Mouse (Mus musculus): ENCODE results near the gene Nek6. TPM values are rescaled to one million over a fixed set of nuclear protein-coding genes. Genes with fewer than 3 reads are reported as not detected.

Nek6 gene
- polyA plus RNA-seq, 1 experiment from 2014 or later, result 55.0 TPM

DNA sequence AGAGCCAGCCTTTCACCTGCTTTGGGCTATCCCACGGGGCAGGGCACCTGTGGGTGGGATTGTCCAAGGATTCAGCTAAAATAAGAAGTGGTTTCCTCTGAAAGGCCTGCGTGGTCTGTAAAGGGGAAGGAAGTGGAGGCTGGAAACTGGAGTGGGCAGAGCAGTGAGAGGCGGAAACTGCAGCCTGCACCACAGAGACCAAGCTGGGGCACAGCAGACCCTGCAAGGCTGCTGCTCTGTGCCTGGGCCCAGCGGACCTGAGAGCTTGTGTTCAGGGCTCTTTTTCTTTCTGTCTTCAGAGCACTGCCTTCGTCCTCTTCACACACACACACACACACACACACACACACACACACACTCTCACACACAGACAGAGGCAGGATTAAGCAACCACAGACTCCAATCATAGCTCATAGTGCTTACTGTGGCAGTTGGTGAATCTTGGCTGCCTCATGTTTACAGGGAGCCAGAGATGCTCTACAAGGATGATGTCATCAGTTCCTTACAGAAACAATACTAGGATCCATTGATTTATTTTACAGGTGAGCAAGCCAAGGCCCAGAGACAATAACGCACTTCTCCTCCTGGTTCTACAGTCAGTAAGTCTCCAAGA is 30.2 kb upstream of the Nek6 start:
- DNase-seq (ENCODE audit: low spot score) (no peak), ATAC-seq (ENCODE audit: low FRiP score) (no peak)
- WGBS, result 84% methylated on average over 6 of the region's 6 CpGs

GRCm38 (mm10) chr2:38482122-38482521 is 29.3 kb upstream of the Nek6 start:
- ATAC-seq (ENCODE audit: low FRiP score) (no peak), DNase-seq (ENCODE audit: low spot score) (no peak)
- Histone ChIP-seq H3K27me3 (ENCODE audit: control insufficient read depth, insufficient read depth, low read length) (no peaks in the 10 kb centered on the region), H3K9ac (no peak overlapping the region), H3K27ac (no peak overlapping the region), H3K4me3 (replicated peaks; ENCODE audit: low read length) (no peak overlapping the region), H3K9me3 (ENCODE audit: control insufficient read depth, low read length) (no peaks in the 10 kb centered on the region), H3K36me3 (replicated peaks; ENCODE audit: control insufficient read depth, insufficient read depth) (no peaks in the 10 kb centered on the region), H3K4me1 (replicated peaks; ENCODE audit: control insufficient read depth, insufficient read depth, low read length) (peaks cover 5% of the 10 kb centered on the region; the same call in 1 of the 2 replicates), H3K4me2 (replicated peaks) (no peak overlapping the region)
- 91% methylated on average over 3 of the region's 3 CpGs for WGBS

More for the DNA sequence above, 30.2 kb upstream of the Nek6 start:
- Histone ChIP-seq H3K4me1 (replicated peaks; ENCODE audit: control insufficient read depth, insufficient read depth, low read length) (peaks cover 9% of the 10 kb centered on the region; the same call in 1 of the 2 replicates), H3K9me3 (ENCODE audit: control insufficient read depth, low read length) (no peaks in the 10 kb centered on the region), H3K9ac (no peak overlapping the region), H3K4me3 (replicated peaks; ENCODE audit: low read length) (no peak overlapping the region), H3K27me3 (ENCODE audit: control insufficient read depth, insufficient read depth, low read length) (no peaks in the 10 kb centered on the region), H3K27ac (no peak overlapping the region), H3K4me2 (replicated peaks) (no peak overlapping the region), H3K36me3 (replicated peaks; ENCODE audit: control insufficient read depth, insufficient read depth) (no peaks in the 10 kb centered on the region)

DNA sequence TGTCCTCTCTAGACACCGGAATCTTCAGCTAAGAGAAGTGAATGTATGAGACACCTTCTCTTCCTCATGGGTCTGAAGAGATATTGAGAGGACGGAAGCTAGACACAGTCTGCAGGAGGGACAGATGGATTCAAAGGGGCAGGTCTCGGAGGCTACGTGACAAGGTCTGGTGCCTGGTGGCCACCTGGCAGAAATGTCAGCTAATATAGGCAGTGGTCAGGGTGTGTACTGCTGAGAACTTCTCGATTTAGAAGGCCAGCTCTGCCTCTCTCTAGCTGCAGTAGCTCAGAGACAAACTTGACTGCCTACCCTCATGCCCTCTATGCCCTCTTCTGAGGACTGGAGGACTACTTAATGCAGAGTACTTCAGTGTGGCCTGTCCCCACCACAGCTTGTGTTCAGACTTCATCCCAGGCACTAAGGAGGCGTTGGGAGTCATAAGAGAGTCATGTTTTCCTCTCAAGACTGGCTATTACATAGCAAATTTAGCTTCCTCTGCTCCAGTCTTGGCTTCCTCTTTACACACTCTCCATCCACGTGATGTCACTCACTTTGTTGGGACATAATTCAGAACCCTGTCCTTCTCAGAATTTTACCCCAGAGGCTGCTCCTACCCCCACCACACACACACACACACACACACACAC is 28.3 kb upstream of the Nek6 start:
- Histone ChIP-seq H3K4me2 (replicated peaks) (no peak overlapping the region), H3K9ac (no peak overlapping the region), H3K27ac (no peak overlapping the region), H3K9me3 (ENCODE audit: control insufficient read depth, low read length) (no peaks in the 10 kb centered on the region), H3K36me3 (replicated peaks; ENCODE audit: control insufficient read depth, insufficient read depth) (no peaks in the 10 kb centered on the region), H3K4me1 (replicated peaks; ENCODE audit: control insufficient read depth, insufficient read depth, low read length) (no peaks in the 10 kb centered on the region), H3K4me3 (replicated peaks; ENCODE audit: low read length) (no peak overlapping the region), H3K27me3 (ENCODE audit: control insufficient read depth, insufficient read depth, low read length) (no peaks in the 10 kb centered on the region)
- DNase-seq (ENCODE audit: low spot score) (no peak), ATAC-seq (ENCODE audit: low FRiP score) (no peak)
- WGBS, result 93% methylated on average over 7 of the region's 7 CpGs

DNA sequence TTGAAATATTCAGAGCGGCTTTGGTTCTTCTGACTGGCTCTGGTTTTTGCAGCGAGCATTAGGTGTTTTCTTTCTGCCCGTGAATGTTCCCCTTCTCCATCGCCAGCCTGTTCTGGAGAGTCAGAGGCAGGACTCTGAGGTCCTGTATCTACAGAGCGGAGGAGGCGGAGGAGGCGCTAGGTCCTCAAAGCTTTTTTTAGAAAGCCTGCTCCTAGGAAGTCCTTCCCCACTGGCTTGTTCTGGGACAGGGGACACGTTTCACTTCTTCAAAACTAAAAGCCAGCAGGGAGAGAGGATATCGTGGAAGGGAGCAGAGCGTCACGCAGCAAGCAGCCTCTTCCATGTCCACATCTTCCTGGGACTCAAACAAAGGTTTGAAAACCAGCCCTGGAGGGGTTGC is 26.9 kb upstream of the Nek6 start:
- no peak overlapping the region for H3K27ac ChIP-seq
- no peak overlapping the region for H3K9ac ChIP-seq
- H3K4me3 ChIP-seq (replicated peaks; ENCODE audit: low read length), result no peak overlapping the region
- H3K27me3 ChIP-seq (ENCODE audit: control insufficient read depth, insufficient read depth, low read length), result no peaks in the 10 kb centered on the region
- H3K9me3 ChIP-seq (ENCODE audit: control insufficient read depth, low read length), result no peaks in the 10 kb centered on the region
- DNase-seq (ENCODE audit: low spot score), result no peak
- no peaks in the 10 kb centered on the region for H3K4me1 ChIP-seq (replicated peaks; ENCODE audit: control insufficient read depth, insufficient read depth, low read length)
- 79% methylated on average over 11 of the region's 11 CpGs for WGBS
- no peak for ATAC-seq (ENCODE audit: low FRiP score)
- no peak overlapping the region for H3K4me2 ChIP-seq (replicated peaks)
- H3K36me3 ChIP-seq (replicated peaks; ENCODE audit: control insufficient read depth, insufficient read depth), result no peaks in the 10 kb centered on the region

- H3K9me3 ChIP-seq (ENCODE audit: control insufficient read depth, low read length), result no peaks in the 10 kb centered on the region
- 93% methylated on average over 3 of the region's 3 CpGs for WGBS
- H3K9ac ChIP-seq, result no peak overlapping the region
- H3K4me2 ChIP-seq (replicated peaks), result no peak overlapping the region
- no peak for ATAC-seq (ENCODE audit: low FRiP score)
- no peaks in the 10 kb centered on the region for H3K4me1 ChIP-seq (replicated peaks; ENCODE audit: control insufficient read depth, insufficient read depth, low read length)
- DNase-seq (ENCODE audit: low spot score), result no peak
- H3K27ac ChIP-seq, result no peak overlapping the region
- H3K4me3 ChIP-seq (replicated peaks; ENCODE audit: low read length), result no peak overlapping the region
- H3K36me3 ChIP-seq (replicated peaks; ENCODE audit: control insufficient read depth, insufficient read depth), result no peaks in the 10 kb centered on the region
- H3K27me3 ChIP-seq (ENCODE audit: control insufficient read depth, insufficient read depth, low read length), result no peaks in the 10 kb centered on the region
These were observed 26.0 kb upstream of the Nek6 start for GRCm38 (mm10) chr2:38485409-38485808.

GRCm38 (mm10) chr2:38485957-38486931 is 25.2 kb upstream of the Nek6 start:
- peak; percentile 30 for DNase-seq (ENCODE audit: low spot score)
- Histone ChIP-seq H3K27ac (no peak overlapping the region), H3K4me2 (replicated peaks) (no peak overlapping the region), H3K9me3 (ENCODE audit: control insufficient read depth, low read length) (no peaks in the 10 kb centered on the region), H3K4me1 (replicated peaks; ENCODE audit: control insufficient read depth, insufficient read depth, low read length) (no peaks in the 10 kb centered on the region), H3K4me3 (replicated peaks; ENCODE audit: low read length) (no peak overlapping the region), H3K27me3 (ENCODE audit: control insufficient read depth, insufficient read depth, low read length) (no peaks in the 10 kb centered on the region), H3K9ac (no peak overlapping the region), H3K36me3 (replicated peaks; ENCODE audit: control insufficient read depth, insufficient read depth) (no peaks in the 10 kb centered on the region)
- ATAC-seq (ENCODE audit: low FRiP score), result no peak
- 70% methylated on average over 6 of the region's 6 CpGs for WGBS

DNA sequence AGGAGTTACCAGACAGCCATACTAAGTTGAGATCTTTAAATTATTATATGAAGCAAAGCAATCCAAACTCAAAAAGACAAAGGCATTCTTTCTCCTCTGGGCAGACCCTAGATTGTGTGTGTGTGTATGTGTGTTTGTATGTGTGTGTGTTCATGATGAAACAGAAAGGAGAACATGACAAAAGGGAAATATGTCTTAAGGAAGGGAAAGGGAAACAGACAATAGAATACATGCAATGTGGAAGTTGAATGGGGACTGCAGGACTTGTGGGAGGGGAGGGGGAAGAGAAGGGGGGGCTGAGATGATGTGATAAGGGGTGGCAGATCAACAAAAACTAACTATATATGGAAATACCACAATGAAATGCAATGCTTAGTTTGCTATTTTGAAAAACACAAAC is 13.8 kb upstream of the Nek6 start:
- Histone ChIP-seq H3K4me2 (replicated peaks) (no peak overlapping the region), H3K27me3 (ENCODE audit: control insufficient read depth, insufficient read depth, low read length) (no peaks in the 10 kb centered on the region), H3K27ac (no peak overlapping the region), H3K4me1 (replicated peaks; ENCODE audit: control insufficient read depth, insufficient read depth, low read length) (no peaks in the 10 kb centered on the region), H3K9ac (no peak overlapping the region), H3K36me3 (replicated peaks; ENCODE audit: control insufficient read depth, insufficient read depth) (no peaks in the 10 kb centered on the region), H3K4me3 (replicated peaks; ENCODE audit: low read length) (no peak overlapping the region), H3K9me3 (ENCODE audit: control insufficient read depth, low read length) (no peaks in the 10 kb centered on the region)
- ATAC-seq (ENCODE audit: low FRiP score) (no peak), DNase-seq (ENCODE audit: low spot score) (no peak)

DNA sequence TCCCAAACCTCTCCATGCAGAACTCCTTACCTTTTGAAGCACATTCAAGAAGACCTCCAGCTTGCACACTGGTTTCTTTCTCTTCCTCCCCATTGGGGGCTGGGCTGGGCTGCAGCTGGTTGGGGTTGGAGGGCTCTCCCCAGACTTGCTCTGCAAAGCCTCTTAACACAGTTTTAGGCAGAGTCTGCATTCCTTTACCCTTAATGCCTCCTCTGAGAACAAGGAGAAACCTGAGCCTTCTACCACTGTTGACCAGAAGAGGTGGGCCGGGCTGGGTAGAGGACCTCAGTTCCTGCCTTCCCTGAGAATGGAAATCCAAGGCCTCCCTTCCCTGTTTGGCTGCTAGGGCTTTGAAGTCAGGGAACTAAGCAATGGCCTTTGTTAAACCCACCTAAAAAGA is 9.8 kb upstream of the Nek6 start:
- H3K36me3 ChIP-seq (replicated peaks; ENCODE audit: control insufficient read depth, insufficient read depth), result no peaks in the 10 kb centered on the region
- no peak overlapping the region for H3K4me3 ChIP-seq (replicated peaks; ENCODE audit: low read length)
- ATAC-seq (ENCODE audit: low FRiP score) (no peak), DNase-seq (ENCODE audit: low spot score) (no peak)
- 48% methylated on average over 1 of the region's 1 CpGs for WGBS
- no peaks in the 10 kb centered on the region for H3K27me3 ChIP-seq (ENCODE audit: control insufficient read depth, insufficient read depth, low read length)
- H3K9me3 ChIP-seq (ENCODE audit: control insufficient read depth, low read length), result no peaks in the 10 kb centered on the region
- no peak overlapping the region for H3K27ac ChIP-seq
- H3K4me1 ChIP-seq (replicated peaks; ENCODE audit: control insufficient read depth, insufficient read depth, low read length), result no peaks in the 10 kb centered on the region
- no peak overlapping the region for H3K4me2 ChIP-seq (replicated peaks)
- no peak overlapping the region for H3K9ac ChIP-seq

DNA sequence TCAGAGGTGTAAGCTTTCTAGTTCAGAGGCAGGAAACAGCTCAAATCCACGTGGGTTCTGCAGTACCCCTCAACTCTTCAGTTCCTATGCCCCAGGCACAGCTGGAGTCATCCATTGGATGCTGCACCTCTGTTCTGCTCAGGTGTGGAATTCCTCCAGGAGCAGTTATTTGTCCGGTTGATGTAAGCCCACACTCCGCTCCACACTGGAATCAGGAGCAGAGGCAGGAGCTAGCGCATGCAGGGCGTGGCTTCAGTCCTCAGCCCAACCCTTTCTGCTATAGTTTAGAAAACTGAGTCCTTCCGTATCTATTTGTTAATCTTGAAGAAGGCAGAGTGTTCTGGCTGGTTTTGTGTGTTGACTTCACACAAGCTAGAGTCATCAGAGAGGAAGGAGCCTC is 9.3 kb upstream of the Nek6 start:
- Histone ChIP-seq H3K4me1 (replicated peaks; ENCODE audit: control insufficient read depth, insufficient read depth, low read length) (no peaks in the 10 kb centered on the region), H3K4me2 (replicated peaks) (no peak overlapping the region), H3K27me3 (ENCODE audit: control insufficient read depth, insufficient read depth, low read length) (no peaks in the 10 kb centered on the region), H3K4me3 (replicated peaks; ENCODE audit: low read length) (no peak overlapping the region), H3K9ac (no peak overlapping the region), H3K9me3 (ENCODE audit: control insufficient read depth, low read length) (no peaks in the 10 kb centered on the region), H3K27ac (no peak overlapping the region), H3K36me3 (replicated peaks; ENCODE audit: control insufficient read depth, insufficient read depth) (no peaks in the 10 kb centered on the region)
- ATAC-seq (ENCODE audit: low FRiP score), result no peak
- DNase-seq (ENCODE audit: low spot score), result no peak
- 74% methylated on average over 6 of the region's 6 CpGs for WGBS
